Mouse (Mus musculus): Measurements from ENCODE around the gene Gad2. TPM values are rescaled to one million over a fixed set of nuclear protein-coding genes. Genes with fewer than 3 reads are reported as not detected.
"Not testable (repeated sequence)": the region's sequence is repeated elsewhere in the genome, so short reads cannot be mapped to it uniquely, and the experiment has no call there.

Gene Gad2
- polyA plus RNA-seq (2015; fragmentation: Nextera tagmentation; extraction: Ambion mirVana), result 84.0 and 90.6 TPM in 2 replicates

GRCm38 (mm10) chr2:22621828-22622731 is at the start of gene Gad2:
TSS of gene Gad2 (plus strand) at chr2:22622205.
- Histone ChIP-seq H3K36me3 (no peaks in the 10 kb centered on the region), H3K9ac (replicated peaks) (peak within 1 kb of the TSS; percentile 80), H3K27ac (peak within 1 kb of the TSS; percentile 97), H3K4me3 (replicated peaks) (peak within 1 kb of the TSS; percentile 56), H3K4me1 (replicated peaks) (peaks cover 48% of the 10 kb centered on the region), H3K9me3 (no peaks in the 10 kb centered on the region), H3K27me3 (peaks cover 88% of the 10 kb centered on the region), H3K4me2 (replicated peaks) (peak within 1 kb of the TSS; percentile 77)
- under 1% methylated on average over 55 of the region's 55 CpGs for WGBS
- peak; percentile 87 for ATAC-seq

GRCm38 (mm10) chr2:22587469-22588169 is 34.4 kb upstream of the Gad2 start:
- H3K9ac ChIP-seq (replicated peaks); H3K27me3 ChIP-seq; H3K4me2 ChIP-seq (replicated peaks); H3K9me3 ChIP-seq; H3K4me1 ChIP-seq (replicated peaks); H3K4me3 ChIP-seq (replicated peaks); H3K27ac ChIP-seq; H3K36me3 ChIP-seq: not testable (repeated sequence)
- 89% methylated on average over 14 of the region's 14 CpGs for WGBS
- peak; percentile 88 for ATAC-seq

DNA sequence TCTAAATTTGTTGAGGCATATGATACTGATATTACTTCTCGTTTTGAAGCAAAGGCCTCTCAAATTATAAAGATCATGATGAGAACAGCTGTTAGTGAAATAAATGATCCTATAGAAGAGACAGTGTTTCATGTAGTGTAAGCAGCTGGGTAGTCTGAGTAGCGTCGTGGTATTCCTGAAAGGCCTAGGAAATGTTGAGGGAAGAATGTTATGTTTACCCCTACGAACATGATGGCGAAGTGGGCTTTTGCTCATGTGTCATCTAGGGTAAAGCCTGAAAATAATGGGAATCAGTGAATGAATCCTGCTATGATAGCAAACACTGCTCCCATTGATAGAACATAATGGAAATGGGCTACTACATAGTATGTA is 33.8 kb upstream of the Gad2 start:
- H3K9me3 ChIP-seq, result not testable (repeated sequence)

DNA sequence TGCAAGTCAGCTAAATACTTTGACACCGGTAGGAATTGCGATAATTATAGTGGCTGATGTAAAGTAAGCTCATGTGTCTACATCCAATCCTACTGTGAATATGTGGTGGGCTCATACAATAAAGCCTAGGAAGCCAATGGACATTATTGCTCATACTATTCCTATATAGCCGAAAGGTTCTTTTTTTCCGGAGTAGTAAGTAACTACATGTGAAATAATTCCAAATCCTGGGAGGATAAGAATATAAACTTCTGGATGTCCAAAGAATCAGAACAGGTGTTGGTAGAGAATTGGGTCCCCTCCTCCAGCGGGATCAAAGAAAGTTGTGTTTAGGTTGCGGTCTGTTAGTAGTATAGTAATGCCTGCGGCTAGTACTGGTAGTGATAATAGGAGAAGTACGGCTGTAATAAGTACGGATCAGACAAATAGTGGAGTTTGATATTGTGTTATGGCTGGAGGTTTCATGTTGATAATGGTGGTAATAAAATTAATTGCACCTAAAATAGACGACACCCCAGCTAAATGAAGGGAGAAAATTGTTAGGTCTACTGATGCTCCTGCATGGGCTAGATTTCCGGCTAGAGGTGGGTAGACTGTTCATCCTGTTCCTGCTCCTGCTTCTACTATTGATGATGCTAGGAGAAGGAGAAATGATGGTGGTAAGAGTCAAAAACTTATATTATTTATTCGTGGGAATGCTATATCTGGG is 33.2 kb upstream of the Gad2 start:
- ATAC-seq, result peak; percentile 96
- H3K27ac ChIP-seq, result not testable (repeated sequence)
- WGBS, result 73% methylated on average over 12 of the region's 12 CpGs

More for the DNA sequence above, 33.8 kb upstream of the Gad2 start:
- H3K9ac ChIP-seq (replicated peaks); H3K4me3 ChIP-seq (replicated peaks); H3K27ac ChIP-seq; H3K36me3 ChIP-seq; H3K4me1 ChIP-seq (replicated peaks); H3K4me2 ChIP-seq (replicated peaks); H3K27me3 ChIP-seq: not testable (repeated sequence)
- ATAC-seq, result peak; percentile 53
- WGBS, result 90% methylated on average over 5 of the region's 5 CpGs

DNA sequence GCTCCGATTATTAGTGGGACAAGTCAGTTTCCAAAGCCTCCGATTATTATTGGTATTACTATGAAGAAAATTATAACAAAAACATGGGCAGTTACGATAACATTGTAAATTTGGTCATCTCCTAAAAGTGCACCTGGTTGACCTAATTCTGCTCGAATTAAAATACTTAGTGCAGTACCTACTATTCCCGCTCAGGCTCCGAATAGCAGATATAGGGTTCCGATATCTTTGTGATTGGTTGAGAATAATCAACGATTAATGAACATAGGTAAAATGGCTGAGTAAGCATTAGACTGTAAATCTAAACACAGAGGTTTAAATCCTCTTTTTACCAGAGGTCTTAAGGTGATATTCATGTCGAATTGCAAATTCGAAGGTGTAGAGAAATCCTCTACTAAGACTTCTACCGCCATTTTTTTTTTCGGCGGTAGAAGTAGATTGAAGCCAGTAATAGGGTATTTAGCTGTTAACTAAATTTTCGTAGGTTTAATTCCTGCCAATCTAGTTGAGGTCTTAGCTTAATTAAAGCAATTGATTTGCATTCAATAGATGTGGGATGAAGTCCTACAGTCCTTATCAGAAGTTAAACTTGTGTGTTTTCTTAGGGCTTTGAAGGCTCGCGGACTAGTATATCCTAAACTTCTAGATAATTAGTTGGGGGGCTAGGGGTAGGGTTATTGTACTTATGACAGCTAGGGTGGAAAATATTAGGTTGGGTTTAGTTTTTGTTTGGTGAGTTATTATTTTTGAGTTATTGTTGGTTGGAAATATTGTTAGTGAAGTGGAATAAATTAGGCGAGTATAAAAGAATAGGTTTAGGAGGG is 32.4 kb upstream of the Gad2 start:
- not testable (repeated sequence) for H3K9me3 ChIP-seq; H3K9ac ChIP-seq (replicated peaks); H3K27ac ChIP-seq; H3K4me3 ChIP-seq (replicated peaks); H3K4me1 ChIP-seq (replicated peaks); H3K36me3 ChIP-seq; H3K4me2 ChIP-seq (replicated peaks); H3K27me3 ChIP-seq
- WGBS, result 92% methylated on average over 16 of the region's 17 CpGs
- ATAC-seq, result peak; percentile 93

More for the DNA sequence above, 33.2 kb upstream of the Gad2 start:
- not testable (repeated sequence) for H3K4me3 ChIP-seq (replicated peaks); H3K9ac ChIP-seq (replicated peaks); H3K4me1 ChIP-seq (replicated peaks); H3K9me3 ChIP-seq; H3K4me2 ChIP-seq (replicated peaks); H3K36me3 ChIP-seq; H3K27me3 ChIP-seq

DNA sequence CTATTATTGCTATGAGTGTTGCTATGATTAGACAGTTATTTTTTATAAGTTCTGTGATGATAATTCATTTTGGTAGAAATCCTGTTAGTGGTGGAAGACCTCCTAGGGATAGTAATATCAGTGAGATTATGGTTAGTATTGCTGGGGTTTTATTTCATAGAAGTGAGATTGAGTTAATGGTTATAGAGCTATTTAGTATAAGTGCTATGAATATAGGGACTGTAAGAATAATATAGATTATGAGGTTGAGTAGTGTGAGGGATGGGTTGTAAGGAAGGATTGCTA is 31.9 kb upstream of the Gad2 start:
- Histone ChIP-seq H3K27ac (no peak overlapping the region), H3K4me3 (replicated peaks) (no peak overlapping the region), H3K27me3 (no peaks in the 10 kb centered on the region), H3K4me1 (replicated peaks) (no peaks in the 10 kb centered on the region), H3K4me2 (replicated peaks) (no peak overlapping the region), H3K36me3 (no peaks in the 10 kb centered on the region), H3K9me3 (no peaks in the 10 kb centered on the region), H3K9ac (replicated peaks) (no peak overlapping the region)
- no peak for ATAC-seq

DNA sequence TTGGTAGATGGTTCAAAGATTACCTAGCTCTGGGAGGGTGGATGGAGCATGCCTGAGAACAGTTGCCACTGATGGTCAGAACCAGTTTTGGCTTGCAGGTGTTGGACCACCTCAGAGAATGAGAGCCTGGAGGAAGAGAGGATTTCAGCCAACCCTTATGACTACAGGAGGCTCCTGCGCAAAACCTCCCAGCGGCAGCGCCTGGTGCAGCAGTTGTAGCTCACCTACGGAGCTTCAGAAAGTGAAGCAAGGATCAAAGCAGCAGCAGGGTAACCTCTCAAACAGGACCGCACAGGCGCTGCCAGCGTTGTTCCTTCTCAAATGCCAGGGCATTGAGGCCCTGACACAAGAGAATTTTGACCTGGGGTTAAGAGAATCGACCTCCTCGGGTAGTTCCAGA is 4.1 kb upstream of the Gad2 start:
- H3K27me3 ChIP-seq, result peaks cover 57% of the 10 kb centered on the region
- H3K9me3 ChIP-seq, result peaks cover 5% of the 10 kb centered on the region; the same call in 1 of the 2 replicates
- no peak overlapping the region for H3K27ac ChIP-seq
- WGBS, result 4% methylated on average over 9 of the region's 9 CpGs
- no peak overlapping the region for H3K4me2 ChIP-seq (replicated peaks)
- H3K4me1 ChIP-seq (replicated peaks), result peaks cover 35% of the 10 kb centered on the region
- no peak overlapping the region for H3K9ac ChIP-seq (replicated peaks)
- no peaks in the 10 kb centered on the region for H3K36me3 ChIP-seq
- no peak overlapping the region for H3K4me3 ChIP-seq (replicated peaks)
- no peak for ATAC-seq

DNA sequence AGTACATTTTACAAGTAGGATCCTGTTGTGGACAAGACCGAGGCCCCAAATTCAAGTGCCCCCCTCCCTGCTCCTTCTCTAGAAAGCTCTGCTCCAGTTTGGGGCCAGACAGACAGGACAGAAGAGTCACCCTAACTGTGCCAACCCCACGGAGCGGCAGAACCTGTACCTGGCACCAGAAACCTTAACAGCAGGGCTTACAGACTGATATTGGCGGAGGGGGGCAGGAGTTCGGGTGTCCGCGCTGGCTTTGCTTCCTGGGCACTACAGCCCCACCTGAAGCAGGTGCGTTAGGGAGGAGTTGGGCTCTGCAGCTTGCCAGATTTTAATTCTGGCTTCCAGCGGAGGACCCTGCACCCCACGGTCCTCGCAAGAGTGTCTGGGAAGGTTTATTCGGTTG is 2.6 kb upstream of the Gad2 start:
- Histone ChIP-seq H3K9ac (replicated peaks) (peak overlapping the region; percentile 56), H3K4me3 (replicated peaks) (peak overlapping the region; percentile 19), H3K27me3 (peaks cover 71% of the 10 kb centered on the region), H3K9me3 (peaks cover 5% of the 10 kb centered on the region; the same call in 1 of the 2 replicates), H3K4me2 (replicated peaks) (peak overlapping the region; percentile 45), H3K4me1 (replicated peaks) (peaks cover 48% of the 10 kb centered on the region), H3K36me3 (no peaks in the 10 kb centered on the region), H3K27ac (peak overlapping the region; percentile 97)
- ATAC-seq, result no peak
- WGBS, result 2% methylated on average over 12 of the region's 12 CpGs

- Histone ChIP-seq H3K36me3 (no peaks in the 10 kb centered on the region), H3K27ac (peak overlapping the region; percentile 97), H3K4me1 (replicated peaks) (peaks cover 48% of the 10 kb centered on the region), H3K9me3 (peaks cover 3% of the 10 kb centered on the region; the same call in 1 of the 2 replicates), H3K4me2 (replicated peaks) (peak overlapping the region; percentile 45), H3K4me3 (replicated peaks) (peak overlapping the region; percentile 19), H3K9ac (replicated peaks) (peak overlapping the region; percentile 56), H3K27me3 (peaks cover 71% of the 10 kb centered on the region)
- ATAC-seq, result no peak
- under 1% methylated on average over 6 of the region's 6 CpGs for WGBS
Measured at GRCm38 (mm10) chr2:22620030-22620429, 2.0 kb upstream of the Gad2 start.

GRCm38 (mm10) chr2:22620534-22620933 is 1.5 kb upstream of the Gad2 start:
- no peaks in the 10 kb centered on the region for H3K9me3 ChIP-seq
- H3K9ac ChIP-seq (replicated peaks), result peak overlapping the region; percentile 80; the same call in 1 of the 2 replicates
- peak overlapping the region; percentile 77 for H3K4me2 ChIP-seq (replicated peaks)
- no peak for ATAC-seq
- peaks cover 48% of the 10 kb centered on the region for H3K4me1 ChIP-seq (replicated peaks)
- WGBS, result 3% methylated on average over 7 of the region's 7 CpGs
- H3K4me3 ChIP-seq (replicated peaks), result peak overlapping the region; percentile 56
- H3K36me3 ChIP-seq, result no peaks in the 10 kb centered on the region
- H3K27me3 ChIP-seq, result peaks cover 76% of the 10 kb centered on the region
- H3K27ac ChIP-seq, result peak overlapping the region; percentile 97

- peak overlapping the region; percentile 97 for H3K27ac ChIP-seq
- WGBS, result 4% methylated on average over 20 of the region's 20 CpGs
Measured at GRCm38 (mm10) chr2:22620978-22621827, 802 bp upstream of the Gad2 start.

More at GRCm38 (mm10) chr2:22620978-22621827, 802 bp upstream of the Gad2 start:
- Histone ChIP-seq H3K9me3 (no peaks in the 10 kb centered on the region), H3K4me3 (replicated peaks) (peak overlapping the region; percentile 56), H3K4me1 (replicated peaks) (peaks cover 48% of the 10 kb centered on the region), H3K36me3 (no peaks in the 10 kb centered on the region), H3K9ac (replicated peaks) (peak overlapping the region; percentile 80), H3K4me2 (replicated peaks) (peak overlapping the region; percentile 77), H3K27me3 (peaks cover 83% of the 10 kb centered on the region)
- ATAC-seq, result no peak; the same call in 1 of the 2 replicates

Measured in midbrain, embryonic 13.5 days (tissue).